Mouse (Mus musculus): ENCODE results near the gene Cpne6. TPM values are rescaled to one million over a fixed set of nuclear protein-coding genes. Genes with fewer than 3 reads are reported as not detected.
A peak's percentile ranks its signal among the peaks of the same experiment; 100 is the strongest.

The Cpne6 gene
- polyA plus RNA-seq, 1 experiment = not detected

DNA sequence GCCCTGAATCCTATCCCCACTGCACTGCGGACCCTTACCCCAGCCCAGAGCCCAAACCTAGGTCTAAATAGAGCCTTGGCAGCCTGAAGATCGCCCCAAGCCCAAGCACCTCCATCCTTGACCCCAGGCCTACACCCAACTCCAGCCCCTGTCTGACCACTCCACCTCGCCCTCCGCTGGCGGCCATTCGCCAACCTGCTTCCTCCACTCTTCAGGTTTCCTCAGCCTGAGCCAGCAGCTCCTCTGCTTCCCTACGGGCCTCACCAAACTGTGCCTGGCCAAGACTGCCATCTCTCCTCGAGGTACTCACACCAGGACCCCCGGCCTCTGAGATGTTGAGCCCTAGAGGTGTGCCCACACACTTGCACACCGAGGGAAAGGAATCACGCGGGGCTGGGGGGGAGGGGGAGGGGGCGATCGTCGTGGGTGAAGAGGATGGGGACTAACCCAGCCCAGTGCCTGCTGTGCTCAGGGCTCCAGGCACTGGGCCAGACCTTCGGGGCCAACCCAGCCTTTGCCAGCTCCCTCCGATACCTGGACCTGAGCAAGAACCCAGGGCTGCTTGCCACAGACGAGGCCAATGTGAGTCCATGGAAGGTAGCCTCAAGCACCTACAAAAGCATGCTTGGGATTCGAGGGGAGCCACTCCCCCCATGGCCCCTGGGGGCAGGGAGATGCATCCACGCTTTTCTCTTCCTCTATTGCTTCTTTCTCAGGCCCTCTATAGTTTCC is 14.6 kb upstream of the Cpne6 start:
- Histone ChIP-seq H3K9me3 (no peaks in the 10 kb centered on the region), H3K4me1 (peaks cover 39% of the 10 kb centered on the region), H3K27me3 (replicated peaks) (peaks cover 93% of the 10 kb centered on the region), H3K4me3 (replicated peaks) (no peak overlapping the region), H3K36me3 (replicated peaks; ENCODE audit: low read length) (no peaks in the 10 kb centered on the region)
- TF ChIP-seq GATA1 (IDR thresholded peaks at IDR 0.05; ENCODE audit: borderline replicate concordance, low read length) (no peak), FLI1 (IDR thresholded peaks at IDR 0.05; ENCODE audit: low read length) (no peak)

DNA sequence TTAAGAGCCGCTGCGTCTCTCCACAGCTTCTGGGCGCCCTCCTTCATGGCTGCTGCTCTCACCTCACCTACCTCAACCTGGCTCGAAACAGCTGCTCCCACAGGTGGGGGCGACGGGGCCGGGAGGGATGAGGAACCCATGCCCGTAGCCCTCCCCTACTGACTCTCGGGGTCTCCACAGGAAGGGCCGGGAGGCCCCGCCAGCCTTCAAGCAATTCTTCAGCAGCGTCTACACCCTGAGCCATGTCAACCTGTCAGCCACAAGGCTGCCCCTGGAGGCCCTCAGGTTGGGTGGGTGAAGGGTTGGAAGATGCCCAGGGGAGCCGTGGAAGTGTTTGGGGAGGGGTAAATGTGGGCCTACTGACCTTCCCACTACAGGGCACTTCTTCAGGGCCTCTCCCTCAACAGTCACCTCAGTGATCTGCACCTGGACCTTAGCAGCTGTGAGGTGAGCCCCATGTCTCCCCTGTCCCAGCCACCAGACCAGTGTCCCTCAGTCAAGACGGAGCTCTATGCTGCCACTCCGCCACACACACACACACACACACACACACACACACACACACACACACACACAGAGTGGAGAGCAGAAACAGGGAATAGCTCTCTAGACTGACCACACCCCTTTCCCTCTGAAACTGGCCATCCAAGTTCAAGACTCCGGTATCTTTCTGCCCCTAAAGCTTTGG is 13.3 kb upstream of the Cpne6 start:
- Histone ChIP-seq H3K27me3 (replicated peaks) (peaks cover 91% of the 10 kb centered on the region), H3K4me1 (peaks cover 27% of the 10 kb centered on the region), H3K4me3 (replicated peaks) (no peak overlapping the region), H3K36me3 (replicated peaks; ENCODE audit: low read length) (no peaks in the 10 kb centered on the region), H3K9me3 (no peaks in the 10 kb centered on the region)
- TF ChIP-seq FLI1 (IDR thresholded peaks at IDR 0.05; ENCODE audit: low read length) (no peak), GATA1 (IDR thresholded peaks at IDR 0.05; ENCODE audit: borderline replicate concordance, low read length) (no peak)

DNA sequence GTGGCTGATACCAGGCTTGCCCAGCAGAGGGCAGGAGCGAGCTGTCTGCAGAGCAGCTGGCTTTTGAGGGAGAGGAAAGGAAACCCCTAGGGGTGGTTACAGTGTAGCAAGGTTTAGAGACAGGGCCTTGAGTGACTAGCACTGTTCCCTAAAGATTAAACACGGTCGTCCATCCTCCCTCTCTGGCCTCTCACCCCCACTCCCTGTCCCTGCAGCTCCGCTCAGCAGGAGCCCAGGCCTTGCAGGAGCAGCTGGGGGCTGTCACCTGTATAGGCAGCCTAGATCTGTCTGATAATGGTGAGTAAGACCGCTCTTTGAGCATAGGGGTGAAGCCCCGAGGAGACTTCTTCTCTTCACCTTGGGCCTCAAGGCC is 12.8 kb upstream of the Cpne6 start:
- TF ChIP-seq GATA1 (IDR thresholded peaks at IDR 0.05; ENCODE audit: borderline replicate concordance, low read length) (no peak), FLI1 (IDR thresholded peaks at IDR 0.05; ENCODE audit: low read length) (no peak)
- Histone ChIP-seq H3K4me3 (replicated peaks) (no peak overlapping the region), H3K27me3 (replicated peaks) (peaks cover 92% of the 10 kb centered on the region), H3K4me1 (peaks cover 22% of the 10 kb centered on the region), H3K9me3 (no peaks in the 10 kb centered on the region), H3K36me3 (replicated peaks; ENCODE audit: low read length) (no peaks in the 10 kb centered on the region)

- Histone ChIP-seq H3K4me1 (no peaks in the 10 kb centered on the region; the same call in 1 of the 2 replicates), H3K4me3 (replicated peaks) (no peak overlapping the region), H3K36me3 (replicated peaks; ENCODE audit: low read length) (no peaks in the 10 kb centered on the region), H3K27me3 (replicated peaks) (peaks cover 86% of the 10 kb centered on the region), H3K9me3 (no peaks in the 10 kb centered on the region)
- TF ChIP-seq FLI1 (IDR thresholded peaks at IDR 0.05; ENCODE audit: low read length) (no peak), GATA1 (IDR thresholded peaks at IDR 0.05; ENCODE audit: borderline replicate concordance, low read length) (no peak)
Observed at GRCm38 (mm10) chr14:55505612-55506011, 4.6 kb upstream of the Cpne6 start.

DNA sequence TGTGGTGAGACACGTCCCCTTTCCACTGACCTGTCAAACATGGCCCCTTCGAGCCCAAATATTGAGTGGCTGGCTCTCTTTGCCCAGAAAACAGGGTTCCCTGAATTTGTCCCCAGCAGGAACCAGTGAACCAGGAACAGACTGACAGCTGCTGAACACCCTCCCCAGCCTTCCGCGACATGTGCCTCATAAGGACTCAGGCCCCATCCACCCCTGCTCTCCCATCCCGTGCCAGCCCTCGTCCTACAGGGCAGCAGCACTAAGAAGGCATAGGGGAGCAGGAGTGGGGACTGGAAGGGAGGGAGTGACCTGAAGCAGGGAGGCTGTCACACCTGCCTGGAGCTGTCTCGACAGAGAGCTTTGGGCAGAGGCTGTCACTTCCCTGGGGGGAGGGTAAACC is 2.4 kb upstream of the Cpne6 start:
- H3K27me3 ChIP-seq (replicated peaks) = peaks cover 87% of the 10 kb centered on the region

DNA sequence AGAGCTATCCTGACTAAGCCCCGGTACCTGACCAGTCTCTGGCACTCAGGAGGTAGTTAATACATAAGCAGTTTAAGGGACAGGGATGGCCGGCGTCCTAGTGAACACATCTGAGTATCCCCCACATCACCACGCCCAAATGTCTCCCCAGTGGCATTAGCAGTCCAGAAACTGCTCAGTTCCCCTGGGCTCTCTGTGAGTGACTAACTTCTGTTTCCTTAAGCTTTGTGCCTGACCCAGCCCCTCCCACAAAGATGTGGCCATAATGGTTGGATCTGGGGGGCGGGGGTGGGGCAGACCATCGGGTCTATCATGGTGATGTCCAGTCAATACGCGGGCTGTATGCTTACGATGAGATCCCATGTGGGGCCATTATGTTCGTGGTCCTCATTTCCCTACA is 705 bp upstream of the Cpne6 start:
- Histone ChIP-seq H3K4me1 (peaks cover 10% of the 10 kb centered on the region), H3K4me3 (replicated peaks) (no peak overlapping the region), H3K9me3 (no peaks in the 10 kb centered on the region), H3K27me3 (replicated peaks) (peaks cover 90% of the 10 kb centered on the region), H3K36me3 (replicated peaks; ENCODE audit: low read length) (no peaks in the 10 kb centered on the region)
- TF ChIP-seq FLI1 (IDR thresholded peaks at IDR 0.05; ENCODE audit: low read length) (no peak), GATA1 (IDR thresholded peaks at IDR 0.05; ENCODE audit: borderline replicate concordance, low read length) (no peak)

More for the DNA sequence above, 2.4 kb upstream of the Cpne6 start:
- no peaks in the 10 kb centered on the region for H3K36me3 ChIP-seq (replicated peaks; ENCODE audit: low read length)
- no peaks in the 10 kb centered on the region for H3K9me3 ChIP-seq
- peaks cover 5% of the 10 kb centered on the region for H3K4me1 ChIP-seq
- TF ChIP-seq FLI1 (IDR thresholded peaks at IDR 0.05; ENCODE audit: low read length) (no peak), GATA1 (IDR thresholded peaks at IDR 0.05; ENCODE audit: borderline replicate concordance, low read length) (no peak)
- peak overlapping the region; percentile 29 for H3K4me3 ChIP-seq (replicated peaks)

GRCm38 (mm10) chr14:55511037-55511436 is 792 bp downstream of the Cpne6 start:
- peaks cover 93% of the 10 kb centered on the region for H3K27me3 ChIP-seq (replicated peaks)
- H3K36me3 ChIP-seq (replicated peaks; ENCODE audit: low read length) = no peaks in the 10 kb centered on the region
- TF ChIP-seq GATA1 (IDR thresholded peaks at IDR 0.05; ENCODE audit: borderline replicate concordance, low read length) = no peak
- TF ChIP-seq FLI1 (IDR thresholded peaks at IDR 0.05; ENCODE audit: low read length) = no peak
- H3K9me3 ChIP-seq = no peaks in the 10 kb centered on the region
- H3K4me3 ChIP-seq (replicated peaks) = no peak overlapping the region
- peaks cover 10% of the 10 kb centered on the region for H3K4me1 ChIP-seq

DNA sequence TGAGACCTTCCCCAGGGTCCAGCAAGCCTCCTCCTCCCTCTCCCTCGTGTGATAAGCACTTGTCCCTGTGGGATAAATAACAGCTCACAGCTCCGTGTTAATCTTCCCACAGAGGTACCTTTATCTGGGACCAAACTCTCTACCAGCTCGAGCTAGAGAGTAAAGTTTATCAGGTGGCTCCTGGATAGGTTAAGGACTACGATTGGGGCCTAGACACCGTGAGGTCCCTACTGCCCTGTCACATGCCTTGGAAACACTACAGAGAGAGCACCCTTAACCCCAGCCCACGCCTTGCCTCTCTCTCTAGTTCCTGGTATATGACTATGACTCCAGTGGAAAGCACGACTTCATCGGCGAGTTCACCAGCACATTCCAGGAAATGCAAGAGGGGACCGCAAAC is 3.7 kb downstream of the Cpne6 start:
- Histone ChIP-seq H3K36me3 (replicated peaks; ENCODE audit: low read length) (no peaks in the 10 kb centered on the region), H3K4me1 (peaks cover 10% of the 10 kb centered on the region), H3K27me3 (replicated peaks) (peaks cover 95% of the 10 kb centered on the region), H3K9me3 (no peaks in the 10 kb centered on the region), H3K4me3 (replicated peaks) (no peak overlapping the region)
- TF ChIP-seq GATA1 (IDR thresholded peaks at IDR 0.05; ENCODE audit: borderline replicate concordance, low read length) (no peak), FLI1 (IDR thresholded peaks at IDR 0.05; ENCODE audit: low read length) (no peak)

DNA sequence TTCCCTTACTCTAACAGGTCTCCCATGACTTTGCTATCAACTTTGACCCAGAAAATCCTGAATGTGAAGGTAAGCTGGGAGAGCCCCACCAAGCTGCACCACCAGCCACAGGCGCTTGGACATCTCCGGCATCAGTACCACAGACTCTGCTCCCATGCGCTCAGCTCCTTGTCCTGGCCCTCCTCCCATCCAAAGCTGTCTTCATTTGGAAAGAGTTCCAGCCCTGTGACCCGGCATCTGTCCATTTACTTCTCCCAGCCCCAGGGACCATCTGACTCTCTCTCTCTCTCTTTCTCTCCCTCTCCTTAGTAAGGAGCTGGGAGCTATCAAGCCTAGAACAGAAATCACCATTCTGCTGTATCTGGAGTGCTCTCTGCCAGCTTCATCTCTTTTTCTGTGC is 5.6 kb downstream of the Cpne6 start:
- no peak overlapping the region for H3K4me3 ChIP-seq (replicated peaks)
- H3K4me1 ChIP-seq = peaks cover 16% of the 10 kb centered on the region
- no peaks in the 10 kb centered on the region for H3K36me3 ChIP-seq (replicated peaks; ENCODE audit: low read length)
- no peak for TF ChIP-seq FLI1 (IDR thresholded peaks at IDR 0.05; ENCODE audit: low read length)
- TF ChIP-seq GATA1 (IDR thresholded peaks at IDR 0.05; ENCODE audit: borderline replicate concordance, low read length) = no peak
- H3K9me3 ChIP-seq = no peaks in the 10 kb centered on the region
- H3K27me3 ChIP-seq (replicated peaks) = peaks cover 95% of the 10 kb centered on the region

DNA sequence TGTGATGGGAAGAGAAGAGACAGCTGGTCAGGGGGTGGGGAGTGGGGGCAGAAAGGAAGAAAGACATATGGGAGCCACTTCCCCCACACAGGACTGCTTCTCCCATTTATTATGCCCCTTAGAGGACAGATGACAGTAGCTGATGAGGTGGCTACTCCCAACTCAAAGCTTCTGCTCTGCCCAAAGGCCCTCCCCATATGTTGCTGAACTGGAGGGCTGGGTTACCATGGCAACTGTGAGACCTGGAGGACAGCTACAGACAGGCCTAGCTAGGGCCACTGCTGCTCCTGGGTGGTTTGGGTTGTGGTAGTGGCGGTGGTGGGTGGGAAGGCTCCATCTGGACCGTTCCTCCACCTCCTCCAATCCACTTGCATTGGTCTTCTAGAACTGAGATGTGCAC is 8.7 kb downstream of the Cpne6 start:
- H3K36me3 ChIP-seq (replicated peaks; ENCODE audit: low read length) = no peaks in the 10 kb centered on the region
- no peaks in the 10 kb centered on the region for H3K9me3 ChIP-seq
- no peak overlapping the region for H3K4me3 ChIP-seq (replicated peaks)
- H3K4me1 ChIP-seq = peaks cover 14% of the 10 kb centered on the region
- peaks cover 94% of the 10 kb centered on the region for H3K27me3 ChIP-seq (replicated peaks)
- TF ChIP-seq GATA1 (IDR thresholded peaks at IDR 0.05; ENCODE audit: borderline replicate concordance, low read length) (no peak), FLI1 (IDR thresholded peaks at IDR 0.05; ENCODE audit: low read length) (no peak)
